Mouse (Mus musculus) kidney, embryonic 14.5 days (tissue): ENCODE data around the gene Gdap1l1. TPM values are rescaled to one million over a fixed set of nuclear protein-coding genes. Genes with fewer than 3 reads are reported as not detected.
"Not testable (repeated sequence)": the region's sequence is repeated elsewhere in the genome, so short reads cannot be mapped to it uniquely, and the experiment has no call there.

Source experiments
- ATAC-seq: fragments of 200-750 bp; cut with Nextera tagmentation; 2 replicates; pipeline ENCODE4 v1.8.0; 2017; ENCODE audit warnings: moderate number of reproducible peaks, mild to moderate bottlenecking, moderate TSS enrichment, moderate library complexity; ENCODE audit not compliant: low FRiP score, low TSS enrichment
- H3K27ac ChIP-seq: fragments of 300-500 bp; sonication (generic); 2 replicates; pipeline ENCODE4 v1.5.1; 2014; ENCODE audit warnings: low read depth, mild to moderate bottlenecking, low read length, moderate library complexity, mixed read lengths
- H3K27me3 ChIP-seq: fragments of 300-500 bp; sonication (generic); 2 replicates; pipeline ENCODE4 v1.6.1; 2014; ENCODE audit warnings: mild to moderate bottlenecking, low read length; ENCODE audit not compliant: control insufficient read depth, insufficient read depth
- H3K36me3 ChIP-seq: fragments of 300-500 bp; sonication (generic); 2 replicates; pipeline ENCODE4 v1.6.1; 2014; ENCODE audit warnings: low read length, mixed read lengths; ENCODE audit not compliant: control insufficient read depth, insufficient read depth
- H3K4me1 ChIP-seq: fragments of 300-500 bp; sonication (generic); 2 replicates; pipeline ENCODE4 v1.6.1; 2014; ENCODE audit warnings: low read length, mixed read lengths; ENCODE audit not compliant: control insufficient read depth, insufficient read depth
- H3K4me2 ChIP-seq: fragments of 300-500 bp; sonication (generic); replicated peaks from 2 replicates; pipeline ENCODE4 v1.6.1; 2014; ENCODE audit warnings: low read depth, mild to moderate bottlenecking, low read length
- H3K4me3 ChIP-seq: fragments of 300-500 bp; sonication (generic); 2 replicates; pipeline ENCODE4 v1.5.1; 2014; ENCODE audit warnings: mild to moderate bottlenecking, low read length
- H3K9ac ChIP-seq: fragments of 300-500 bp; sonication (generic); 2 replicates; pipeline ENCODE4 v1.6.1; 2014; ENCODE audit warnings: low read depth, mild to moderate bottlenecking, low read length, moderate library complexity
- H3K9me3 ChIP-seq: fragments of 300-500 bp; sonication (generic); 2 replicates; pipeline ENCODE4 v1.6.1; 2016; ENCODE audit warnings: low read length; ENCODE audit not compliant: control insufficient read depth
- WGBS: fragments of 180-500 bp; shearing (Covaris S2); extraction: QIAGEN DNeasy Blood & Tissue Kit; methylation state at CpG from one replicate; pipeline ENCODE4 v1.1.7; 2014; 5-methylcytosine and 5-hydroxymethylcytosine counted together
- polyA plus RNA-seq: library from polyadenylated mRNA; unstranded; fragments of >200 nt; fragmentation: Nextera tagmentation; extraction: Ambion mirVana; gene quantifications from 2 replicates; pipeline ENCODE4 v1.2.1, GENCODE M21; 2014

Gdap1l1 gene
- polyA plus RNA-seq, 1 experiment from 2014 or later, result 0.74 TPM

DNA sequence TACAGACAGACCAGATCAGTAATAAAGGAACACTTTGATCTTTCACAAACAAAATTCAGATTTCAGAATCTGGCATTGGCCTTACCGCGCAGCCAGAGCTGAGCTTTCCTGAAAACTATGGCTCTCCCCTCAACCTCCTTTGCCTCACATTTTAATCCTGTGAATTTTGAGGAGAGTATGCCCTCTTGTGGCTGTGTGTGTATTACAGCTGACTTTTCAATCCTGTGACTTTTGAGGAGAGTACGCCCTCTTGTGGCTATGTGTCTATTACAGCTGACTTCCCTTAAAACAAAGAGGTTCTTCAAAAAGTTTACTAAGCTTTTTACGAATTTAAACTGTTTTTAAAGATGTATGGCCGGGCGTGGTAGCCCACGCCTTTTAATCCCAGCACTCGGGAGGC lies 37.1 kb upstream of the Gdap1l1 start:
- WGBS, result 9% methylated on average over 8 of the region's 8 CpGs
- Histone ChIP-seq H3K4me2 (no peak overlapping the region), H3K27ac (no peak overlapping the region), H3K9me3 (no peaks in the 10 kb centered on the region), H3K27me3 (no peaks in the 10 kb centered on the region), H3K9ac (no peak overlapping the region), H3K4me3 (no peak overlapping the region), H3K36me3 (peaks cover 3% of the 10 kb centered on the region; the same call in 1 of the 2 replicates), H3K4me1 (0 out of 2 replicates have a peak, but pooled peaks cover 2% of the 10 kb centered on the region)
- 0 out of 2 replicates have a peak, but pooled peaks have one; percentile 14 for ATAC-seq

DNA sequence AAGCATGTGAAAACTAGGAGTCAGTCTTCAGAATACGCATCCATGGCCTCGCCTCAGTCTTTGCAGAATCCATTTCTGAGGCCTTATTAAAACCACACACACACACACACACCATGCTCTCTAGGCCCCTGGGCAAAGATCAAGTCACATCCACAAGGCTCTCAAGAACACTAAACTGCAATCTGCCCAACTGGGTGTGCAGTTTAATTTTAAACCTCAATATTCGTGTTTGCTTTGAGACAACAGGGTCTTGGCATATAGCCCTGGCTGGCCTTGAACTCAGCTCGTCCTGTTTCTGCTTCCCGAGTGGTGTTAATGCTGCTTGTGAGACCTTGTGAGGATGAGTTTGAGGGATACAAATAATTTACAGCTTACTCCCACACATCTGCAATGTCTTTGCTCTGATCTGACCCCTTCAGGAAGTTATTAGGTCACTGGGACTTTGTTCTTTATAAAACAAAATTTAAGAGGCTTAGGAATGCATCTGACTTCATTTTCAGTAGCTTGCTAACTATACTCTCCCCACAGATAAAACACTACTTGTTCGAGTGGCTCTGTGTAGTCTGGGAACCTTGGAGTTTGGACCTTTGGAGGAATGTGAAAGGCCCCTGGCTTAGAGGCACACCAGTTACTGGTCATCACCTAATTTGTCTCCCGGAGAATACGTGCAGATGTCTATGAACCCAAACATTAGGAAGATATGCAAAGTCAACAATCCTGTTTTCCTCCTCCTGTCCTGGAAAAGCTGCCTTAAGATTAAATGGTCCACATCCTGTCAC lies 34.0 kb upstream of the Gdap1l1 start:
- no peak overlapping the region for H3K27ac ChIP-seq
- no peak overlapping the region for H3K4me3 ChIP-seq
- H3K9me3 ChIP-seq, result no peaks in the 10 kb centered on the region
- no peak overlapping the region for H3K4me2 ChIP-seq
- ATAC-seq, result no peak
- WGBS, result 69% methylated on average over 8 of the region's 8 CpGs
- no peaks in the 10 kb centered on the region for H3K4me1 ChIP-seq
- H3K9ac ChIP-seq, result no peak overlapping the region
- H3K27me3 ChIP-seq, result no peaks in the 10 kb centered on the region
- H3K36me3 ChIP-seq, result peaks cover 26% of the 10 kb centered on the region

DNA sequence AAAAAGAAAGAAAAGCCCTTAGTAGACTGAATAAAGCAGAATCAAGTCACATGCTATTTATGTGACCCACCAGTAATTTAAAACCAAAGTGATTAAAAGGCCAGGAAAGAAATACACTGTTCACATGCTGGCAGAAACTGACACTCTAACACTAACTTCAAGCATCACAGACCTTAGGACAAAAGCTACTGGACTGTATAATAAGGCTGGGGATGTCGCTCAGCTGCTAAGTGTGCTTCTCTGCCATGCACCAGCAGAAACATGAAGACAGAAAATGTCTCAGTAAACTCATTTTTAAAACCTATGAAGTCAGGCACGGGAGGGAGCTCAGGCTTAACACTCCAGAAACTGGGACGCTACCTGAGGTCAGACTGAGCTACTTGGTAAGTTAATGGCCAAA lies 28.1 kb upstream of the Gdap1l1 start:
- no peaks in the 10 kb centered on the region for H3K4me1 ChIP-seq
- H3K27ac ChIP-seq, result no peak overlapping the region
- no peaks in the 10 kb centered on the region for H3K9me3 ChIP-seq
- no peak for ATAC-seq
- peaks cover 69% of the 10 kb centered on the region for H3K36me3 ChIP-seq
- H3K4me2 ChIP-seq, result no peak overlapping the region
- WGBS, result 70% methylated on average over 3 of the region's 3 CpGs
- H3K4me3 ChIP-seq, result no peak overlapping the region
- no peak overlapping the region for H3K9ac ChIP-seq
- no peaks in the 10 kb centered on the region for H3K27me3 ChIP-seq

DNA sequence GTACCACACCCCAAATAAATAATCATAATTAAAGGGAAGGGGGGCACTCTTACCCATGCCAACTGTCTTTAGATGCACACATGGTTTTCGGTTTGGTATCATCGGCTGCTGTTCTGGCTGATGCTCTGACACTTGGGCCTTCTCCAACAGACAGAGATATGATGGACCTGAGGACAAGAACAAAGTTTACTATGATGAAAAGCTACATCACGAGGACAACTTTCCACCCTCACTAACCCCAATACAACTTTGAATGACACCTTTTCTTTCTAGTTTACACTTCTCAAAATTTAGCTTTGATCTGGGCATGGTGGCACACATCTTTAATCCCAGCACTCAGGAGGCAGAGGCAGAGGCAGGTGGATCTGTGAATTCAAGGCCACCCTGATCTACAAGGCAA lies 26.9 kb upstream of the Gdap1l1 start:
- not testable (repeated sequence) for H3K9ac ChIP-seq, ATAC-seq, H3K4me2 ChIP-seq, H3K27me3 ChIP-seq, H3K27ac ChIP-seq, H3K9me3 ChIP-seq, H3K4me1 ChIP-seq, H3K4me3 ChIP-seq
- WGBS, result 93% methylated on average over 3 of the region's 3 CpGs
- peaks cover 69% of the 10 kb centered on the region for H3K36me3 ChIP-seq

DNA sequence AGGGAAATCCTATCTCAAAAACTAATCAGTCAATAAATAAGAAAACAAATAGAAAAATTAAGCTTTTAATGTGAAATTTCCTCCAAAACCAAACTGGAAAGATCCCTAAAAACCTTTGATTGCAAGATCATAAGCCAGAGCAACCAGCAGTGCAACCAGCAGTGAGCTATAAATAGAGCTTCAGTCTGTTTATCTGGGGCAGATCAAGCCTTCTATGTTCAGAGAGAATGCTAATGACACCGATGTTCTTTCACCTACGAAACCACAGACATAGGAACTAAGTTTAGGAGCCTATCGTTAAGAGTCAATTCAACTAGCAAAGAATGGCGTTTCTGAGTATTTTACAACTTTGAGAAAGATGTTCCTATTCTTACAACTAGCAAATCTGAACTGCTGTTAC lies 26.4 kb upstream of the Gdap1l1 start:
- WGBS, result 86% methylated on average over 4 of the region's 4 CpGs
- ATAC-seq, result no peak
- no peaks in the 10 kb centered on the region for H3K27me3 ChIP-seq
- no peaks in the 10 kb centered on the region for H3K9me3 ChIP-seq
- no peak overlapping the region for H3K27ac ChIP-seq
- no peak overlapping the region for H3K4me2 ChIP-seq
- no peak overlapping the region for H3K9ac ChIP-seq
- no peak overlapping the region for H3K4me3 ChIP-seq
- peaks cover 69% of the 10 kb centered on the region for H3K36me3 ChIP-seq
- no peaks in the 10 kb centered on the region for H3K4me1 ChIP-seq

DNA sequence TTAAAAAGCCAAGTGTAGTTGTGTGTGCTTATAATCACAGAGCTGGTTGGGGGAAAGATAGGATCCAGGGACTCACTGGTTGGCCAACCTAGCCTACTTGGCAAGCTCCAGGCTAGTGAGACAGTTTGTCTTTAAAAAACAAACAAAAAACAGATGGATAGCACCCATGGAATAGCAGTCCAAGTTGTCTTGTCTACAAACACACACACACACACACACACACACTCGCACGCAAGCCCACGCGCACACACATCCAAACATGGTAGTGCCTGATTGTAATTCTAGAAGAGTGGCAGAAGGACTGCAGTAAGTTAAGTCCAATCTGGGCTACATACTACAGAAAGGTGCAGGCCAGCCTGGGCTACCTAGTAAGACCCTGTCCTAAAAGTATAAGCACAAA lies 25.9 kb upstream of the Gdap1l1 start:
- no peak overlapping the region for H3K9ac ChIP-seq
- H3K27me3 ChIP-seq, result no peaks in the 10 kb centered on the region
- ATAC-seq, result no peak
- no peak overlapping the region for H3K4me3 ChIP-seq
- H3K4me2 ChIP-seq, result no peak overlapping the region
- no peaks in the 10 kb centered on the region for H3K9me3 ChIP-seq
- H3K36me3 ChIP-seq, result peaks cover 63% of the 10 kb centered on the region
- H3K27ac ChIP-seq, result no peak overlapping the region
- WGBS, result 98% methylated on average over 4 of the region's 4 CpGs
- H3K4me1 ChIP-seq, result peaks cover 1% of the 10 kb centered on the region

DNA sequence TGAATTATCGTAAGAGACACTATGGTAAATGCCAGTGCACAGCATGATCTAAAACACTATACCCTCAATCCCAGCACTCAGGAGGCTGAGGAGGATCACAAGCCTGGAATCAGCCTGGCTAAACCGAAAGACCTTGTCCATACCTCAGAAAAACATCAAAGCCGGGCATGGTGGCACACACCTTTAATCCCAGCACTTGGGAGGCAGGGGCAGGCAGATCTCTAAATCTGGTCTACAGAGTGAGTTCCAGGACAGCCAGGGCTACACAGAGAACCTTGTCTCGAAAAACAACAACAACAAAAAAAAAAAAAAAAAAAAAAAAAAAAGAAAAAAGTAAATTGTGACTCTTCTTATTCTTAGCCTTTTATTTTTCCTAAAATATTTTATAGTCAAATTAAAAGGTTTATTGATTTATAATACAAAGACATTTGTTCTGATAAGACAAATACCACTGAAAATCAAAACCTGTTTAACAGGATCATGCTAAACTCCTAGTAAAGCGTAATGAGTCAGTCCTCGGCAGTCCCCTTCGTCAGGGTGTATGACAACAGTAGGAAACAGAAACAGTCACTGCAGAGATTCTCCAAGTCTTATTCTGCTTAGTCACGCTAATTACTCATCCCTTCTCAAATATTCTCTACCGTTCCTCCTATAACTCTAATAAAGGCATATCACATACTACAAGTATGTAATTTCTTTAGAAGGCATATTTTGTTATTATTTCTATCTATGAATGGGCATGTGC lies 25.3 kb upstream of the Gdap1l1 start:
- peaks cover 59% of the 10 kb centered on the region for H3K36me3 ChIP-seq
- H3K9ac ChIP-seq, result no peak overlapping the region
- no peaks in the 10 kb centered on the region for H3K9me3 ChIP-seq
- H3K4me2 ChIP-seq, result no peak overlapping the region
- H3K4me3 ChIP-seq, result no peak overlapping the region
- WGBS, result 93% methylated on average over 9 of the region's 9 CpGs
- no peak overlapping the region for H3K27ac ChIP-seq
- H3K27me3 ChIP-seq, result no peaks in the 10 kb centered on the region
- peaks cover 7% of the 10 kb centered on the region for H3K4me1 ChIP-seq
- no peak for ATAC-seq

DNA sequence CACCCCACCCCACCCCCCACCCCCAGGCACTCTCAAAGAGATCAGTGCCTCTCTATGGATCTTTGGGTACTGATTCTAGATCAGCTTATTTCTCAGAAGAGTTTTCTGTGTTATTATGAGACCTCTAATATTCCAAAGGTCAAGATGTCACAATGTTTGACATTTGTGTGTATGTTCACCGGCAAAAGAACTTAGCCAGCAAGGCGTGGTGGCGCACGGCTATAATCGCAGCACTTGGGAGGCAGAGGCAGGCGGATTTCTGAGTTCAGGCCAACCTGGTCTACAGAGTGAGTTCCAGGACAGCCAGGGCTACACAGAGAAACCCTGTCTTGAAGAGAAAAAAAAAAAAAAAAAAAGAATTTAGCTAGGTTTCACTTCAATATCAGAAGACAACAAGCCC lies 21.2 kb upstream of the Gdap1l1 start:
- peaks cover 15% of the 10 kb centered on the region for H3K4me1 ChIP-seq
- no peak overlapping the region for H3K27ac ChIP-seq
- no peak overlapping the region for H3K4me2 ChIP-seq
- no peaks in the 10 kb centered on the region for H3K27me3 ChIP-seq
- no peak overlapping the region for H3K4me3 ChIP-seq
- WGBS, result 96% methylated on average over 6 of the region's 6 CpGs
- no peak overlapping the region for H3K9ac ChIP-seq
- peaks cover 23% of the 10 kb centered on the region for H3K36me3 ChIP-seq
- no peaks in the 10 kb centered on the region for H3K9me3 ChIP-seq
- no peak for ATAC-seq

DNA sequence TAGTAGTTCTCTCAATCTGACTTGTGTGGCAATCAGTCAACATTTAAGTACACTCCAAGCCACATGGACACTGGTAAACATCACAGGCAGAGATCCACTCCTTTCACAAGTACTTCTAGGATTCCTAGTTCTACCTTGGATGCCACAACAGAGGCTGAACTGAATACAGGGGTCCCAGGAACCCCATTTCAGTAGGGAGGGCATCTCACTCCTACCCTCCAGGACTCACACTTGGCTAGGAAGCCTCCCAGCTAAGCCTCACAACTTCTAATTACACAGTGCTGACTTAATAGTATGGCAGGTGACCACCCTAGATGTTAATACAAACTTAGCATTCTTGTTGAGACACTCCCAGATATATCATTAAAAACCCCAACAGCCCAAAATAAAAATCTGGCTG lies 20.4 kb upstream of the Gdap1l1 start:
- Histone ChIP-seq H3K9me3 (no peaks in the 10 kb centered on the region), H3K4me2 (peak overlapping the region; percentile 73), H3K4me1 (peaks cover 15% of the 10 kb centered on the region), H3K36me3 (peaks cover 15% of the 10 kb centered on the region; the same call in 1 of the 2 replicates), H3K9ac (peak overlapping the region; percentile 94; the same call in 1 of the 2 replicates), H3K4me3 (peak overlapping the region; percentile 98), H3K27me3 (no peaks in the 10 kb centered on the region), H3K27ac (no peak overlapping the region)
- no peak for ATAC-seq
